Mouse (Mus musculus) embryo, embryonic 10.5 days (tissue): ENCODE data around the gene Osgep.
"Not testable (repeated sequence)": the region's sequence is repeated elsewhere in the genome, so short reads cannot be mapped to it uniquely, and the experiment has no call there.

Source experiments
- DNase-seq: peaks from one replicate; pipeline ENCODE4 v3.0.0-alpha.2; 2015; ENCODE audit warnings: low spot score

Osgep gene

GRCm38 (mm10) chr14:50931493-50932020 lies 6.9 kb upstream of the Osgep start:
- DNase-seq = peak; percentile 48

- peak; percentile 98 for DNase-seq
Measured at GRCm38 (mm10) chr14:50930754-50931492, 6.2 kb upstream of the Osgep start, which contains the start of the genes Pip4p1 and Pnp. Pip4p1 (minus strand) TSS chr14:50930856. Pnp (plus strand) TSS chr14:50931082.

- peak; percentile 21 for DNase-seq
Measured at GRCm38 (mm10) chr14:50930377-50930753, 5.7 kb upstream of the Osgep start.

GRCm38 (mm10) chr14:50929951-50930350 lies 5.3 kb upstream of the Osgep start:
- no peak for DNase-seq

- DNase-seq = no peak
Measured at GRCm38 (mm10) chr14:50927366-50927765, 2.7 kb upstream of the Osgep start.

GRCm38 (mm10) chr14:50925111-50925920 lies 623 bp upstream of the Osgep start:
- peak; percentile 43 for DNase-seq

GRCm38 (mm10) chr14:50923437-50923836 lies 1.3 kb downstream of the Osgep start:
- DNase-seq = not testable (repeated sequence)

GRCm38 (mm10) chr14:50911356-50911755 lies 13.3 kb downstream of the Osgep start:
- no peak for DNase-seq

- DNase-seq = no peak
Measured at GRCm38 (mm10) chr14:50908126-50908525, 16.6 kb downstream of the Osgep start.

- DNase-seq = not testable (repeated sequence)
Measured at GRCm38 (mm10) chr14:50905327-50905726, 19.4 kb downstream of the Osgep start.

GRCm38 (mm10) chr14:50904828-50905129 lies 19.9 kb downstream of the Osgep start:
- DNase-seq = no peak

- DNase-seq = peak; percentile 78
Measured at GRCm38 (mm10) chr14:50903973-50904827, 20.5 kb downstream of the Osgep start.

- not testable (repeated sequence) for DNase-seq
Measured at GRCm38 (mm10) chr14:50897992-50898391, 26.7 kb downstream of the Osgep start.

GRCm38 (mm10) chr14:50897374-50897765 lies 27.3 kb downstream of the Osgep start, which contains the start of gene Klhl33:
Klhl33 (minus strand) TSS chr14:50897507.
- DNase-seq = peak; percentile 9

- DNase-seq = peak; percentile 32
Measured at GRCm38 (mm10) chr14:50896747-50897373, 27.8 kb downstream of the Osgep start.

- DNase-seq = peak; percentile 28
Measured at GRCm38 (mm10) chr14:50895985-50896746, 28.5 kb downstream of the Osgep start.

GRCm38 (mm10) chr14:50895407-50895806 lies 29.3 kb downstream of the Osgep start:
- no peak for DNase-seq

GRCm38 (mm10) chr14:50892541-50893459 lies 31.9 kb downstream of the Osgep start:
- DNase-seq = no peak

- no peak for DNase-seq
Measured at GRCm38 (mm10) chr14:50892091-50892490, 32.6 kb downstream of the Osgep start.

- DNase-seq = no peak
Measured at GRCm38 (mm10) chr14:50891621-50892020, 33.1 kb downstream of the Osgep start.
